Mouse (Mus musculus) ovary, adult 18-20 months (tissue): ENCODE data around the gene Pnliprp1.

ENCODE experiments used
- DNase-seq: peaks from one replicate; pipeline ENCODE4 v3.0.0; 2022; ENCODE audit warnings: low spot score, mixed read lengths

The Pnliprp1 gene

DNA sequence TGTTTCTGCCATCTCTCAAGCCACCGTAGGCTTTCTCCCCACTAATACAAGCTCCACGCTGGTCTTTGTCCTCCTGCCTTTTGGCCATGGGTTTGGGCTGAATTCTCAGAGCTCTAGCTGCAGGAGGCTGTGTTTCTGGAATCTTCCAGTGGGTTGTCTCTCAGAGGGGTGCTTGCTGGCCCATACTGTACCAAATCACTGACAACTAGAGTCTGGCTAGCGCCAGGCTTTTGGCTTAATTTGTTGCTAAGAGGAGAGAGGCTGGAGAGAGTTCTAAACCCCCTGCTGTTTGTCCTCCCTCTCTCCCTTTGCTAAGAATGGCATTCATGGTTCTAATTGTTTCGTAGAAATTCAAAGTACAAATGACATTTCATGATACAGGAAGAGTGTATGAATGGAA, 52.9 kb downstream of the Pnliprp1 start:
- no peak for DNase-seq

DNA sequence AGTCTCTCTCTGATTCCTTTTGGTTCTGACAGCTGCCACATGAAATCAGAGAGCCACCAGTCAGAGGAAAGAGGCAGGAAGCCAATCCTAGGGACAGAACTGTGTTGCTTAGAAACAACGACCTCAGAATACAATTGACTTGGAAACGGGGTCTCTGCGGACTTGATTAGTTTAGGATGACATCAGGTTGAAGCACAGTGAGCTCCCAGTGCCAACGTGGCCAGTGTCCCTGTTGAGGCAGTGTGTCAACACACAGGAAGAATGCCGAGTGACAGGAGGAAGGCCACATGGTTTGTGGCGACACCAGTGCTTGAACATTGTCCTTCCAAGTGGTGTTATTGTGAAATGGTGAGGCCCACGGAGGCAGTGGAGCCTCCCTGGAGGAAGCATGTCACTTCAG, 55.3 kb downstream of the Pnliprp1 start:
- no peak for DNase-seq

GRCm38 (mm10) chr19:58789194-58789593, 60.5 kb downstream of the Pnliprp1 start:
- DNase-seq = no peak
